Mouse (Mus musculus) gastrocnemius, postnatal 10 days (tissue): ENCODE measurements at regions not wholly inside any gene's neighbourhood (a gene's known extent, or its start where the extent isn't known, plus 50 kb on each side); places are given as distances from the start of the nearest gene placed in this dataset.

Experiments
- DNase-seq: peaks from one replicate; pipeline ENCODE4 v3.0.0; 2021; ENCODE audit warnings: mixed read lengths

DNA sequence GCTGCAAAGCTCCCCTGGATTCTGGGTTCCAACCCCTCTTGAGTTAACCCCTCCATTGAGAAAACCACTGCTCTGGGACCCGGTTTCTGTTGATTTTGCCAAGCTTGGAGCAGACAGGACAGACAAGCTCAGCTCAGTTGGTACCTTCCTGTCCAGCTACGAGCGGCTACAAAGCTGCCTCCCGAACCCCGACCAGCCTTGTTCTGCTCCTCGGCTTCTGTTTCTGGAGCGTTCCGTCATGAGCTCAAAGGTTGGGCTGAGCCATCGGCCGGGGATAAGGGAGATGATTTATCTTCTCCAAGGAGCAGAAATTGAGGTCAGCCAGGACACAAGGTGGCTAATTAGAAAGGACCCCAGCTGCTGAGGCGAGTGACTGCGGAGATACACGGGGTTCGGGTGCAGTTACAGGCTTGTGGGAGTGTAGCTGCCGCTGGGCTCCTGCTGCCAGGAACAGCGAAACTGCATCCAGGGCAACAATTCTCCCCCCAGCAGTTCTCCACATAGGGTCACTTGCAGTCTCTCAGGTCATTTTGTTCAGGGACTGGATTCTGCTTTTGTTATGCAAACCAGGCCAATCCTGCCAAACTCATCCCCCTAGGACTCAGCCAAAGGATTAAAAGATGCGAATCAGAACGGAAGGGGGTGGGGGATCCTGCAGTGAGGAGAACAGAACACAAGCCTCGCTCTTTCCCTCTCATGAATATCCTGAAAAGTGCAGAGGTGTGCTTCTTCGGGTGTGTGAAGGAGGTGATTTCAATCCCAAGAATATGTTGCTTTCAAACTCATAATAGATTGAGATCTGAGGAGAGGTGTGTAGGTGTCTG is 50.0 kb upstream of the Tmem132d start:
- DNase-seq = no peak
